Mouse (Mus musculus) spleen, postnatal 14 days (tissue): ENCODE data around the gene Acot6.

Source experiments
- DNase-seq, 2 experiments: peaks; one replicate each; pipeline ENCODE4 v3.0.0; 2021 to 2022; ENCODE audit warnings: low spot score in 2 of 2

Acot6 gene

DNA sequence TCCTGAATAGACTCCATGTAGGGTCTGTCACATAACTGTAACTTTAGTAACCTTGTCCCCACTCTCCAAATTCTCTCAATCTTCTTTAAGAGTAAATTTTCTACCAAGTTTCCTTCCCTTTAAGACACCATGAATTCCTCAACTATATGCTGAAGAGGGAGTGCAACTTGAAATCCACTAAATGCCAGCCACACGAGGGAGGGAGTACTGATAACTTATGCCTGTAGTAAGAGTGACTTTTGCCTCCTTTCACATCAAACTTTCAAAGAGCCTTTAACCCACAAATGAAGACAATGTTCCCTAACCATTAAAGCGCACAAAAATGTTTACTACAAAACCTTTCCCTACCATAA lies 1.0 kb downstream of the Acot6 start:
- no peak for DNase-seq

DNA sequence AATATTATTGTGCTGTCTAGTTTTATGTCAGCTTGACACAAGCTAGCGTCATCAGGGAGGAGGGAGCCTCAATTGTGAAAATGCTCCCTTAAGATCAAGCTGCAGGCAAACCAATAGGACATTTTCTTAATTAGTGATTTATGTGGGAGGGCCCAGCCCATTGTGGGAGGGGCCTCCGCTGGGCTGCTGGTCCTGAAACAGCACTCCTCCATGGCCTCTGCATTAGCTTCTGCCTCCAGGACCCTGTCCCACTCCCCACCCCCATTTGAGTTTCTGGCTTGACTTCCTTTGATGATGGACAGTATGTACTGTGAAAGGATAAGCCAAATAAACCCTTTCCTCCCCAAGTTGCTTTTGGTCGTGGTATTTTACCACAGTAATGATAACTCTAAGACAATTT lies 6.6 kb downstream of the Acot6 start:
- no peak for DNase-seq

DNA sequence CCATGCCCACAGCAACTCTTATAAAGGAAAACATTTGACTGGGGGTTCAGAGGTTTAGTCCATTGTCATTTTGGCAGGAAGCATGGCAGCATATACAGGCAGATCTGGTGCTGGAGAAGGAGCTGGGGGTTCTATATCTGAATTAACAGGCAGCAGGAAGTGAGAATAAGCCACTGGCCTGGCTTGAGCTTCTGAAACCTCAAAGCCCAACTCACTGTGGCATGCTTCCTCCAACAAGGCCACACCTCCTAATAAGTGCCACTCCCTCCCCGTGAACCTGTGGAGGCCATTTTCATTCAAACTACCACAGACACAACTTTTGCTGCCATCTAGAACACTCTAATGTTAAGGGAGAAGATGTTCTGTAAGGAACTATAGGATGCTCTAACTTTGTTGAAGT lies 7.2 kb downstream of the Acot6 start:
- DNase-seq, result no peak

DNA sequence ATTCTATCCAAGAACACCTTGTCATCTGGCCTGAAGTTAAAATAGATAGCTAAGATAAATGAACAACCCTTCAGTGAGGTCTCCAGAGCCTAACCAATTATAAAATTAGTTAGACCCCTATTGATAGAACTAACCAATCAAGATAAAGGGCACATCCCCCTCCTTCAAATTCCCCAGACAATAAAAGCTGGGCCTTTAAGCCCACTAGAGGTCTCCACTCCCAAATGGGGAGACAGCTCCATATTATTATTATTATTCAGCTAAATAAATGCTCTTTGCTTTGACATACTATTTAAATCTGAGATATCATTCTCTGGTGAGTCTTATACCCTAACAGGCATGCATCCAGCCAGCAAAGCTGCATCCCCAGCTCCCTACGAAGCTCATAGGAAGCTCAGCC lies 9.5 kb downstream of the Acot6 start:
- no peak for DNase-seq

DNA sequence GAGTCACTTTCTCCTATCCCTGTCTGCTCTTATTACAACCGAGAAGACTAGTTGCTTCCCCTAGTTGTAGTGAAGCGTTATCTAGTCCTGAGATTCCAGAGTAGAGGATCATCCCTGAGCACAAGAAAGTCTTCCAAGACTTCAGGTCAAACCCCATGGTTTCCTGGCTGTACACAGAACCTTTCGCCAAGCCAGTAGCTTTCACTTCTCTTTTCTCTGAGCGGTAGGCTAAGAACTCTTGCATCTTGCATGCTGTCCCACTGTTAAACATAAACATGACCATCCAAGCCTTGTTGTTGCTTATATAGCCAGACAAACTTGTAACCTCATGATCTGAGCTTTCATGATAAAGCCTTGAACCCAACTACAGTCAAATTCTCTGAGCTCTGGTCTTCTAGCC lies 10.4 kb downstream of the Acot6 start:
- DNase-seq, result no peak

DNA sequence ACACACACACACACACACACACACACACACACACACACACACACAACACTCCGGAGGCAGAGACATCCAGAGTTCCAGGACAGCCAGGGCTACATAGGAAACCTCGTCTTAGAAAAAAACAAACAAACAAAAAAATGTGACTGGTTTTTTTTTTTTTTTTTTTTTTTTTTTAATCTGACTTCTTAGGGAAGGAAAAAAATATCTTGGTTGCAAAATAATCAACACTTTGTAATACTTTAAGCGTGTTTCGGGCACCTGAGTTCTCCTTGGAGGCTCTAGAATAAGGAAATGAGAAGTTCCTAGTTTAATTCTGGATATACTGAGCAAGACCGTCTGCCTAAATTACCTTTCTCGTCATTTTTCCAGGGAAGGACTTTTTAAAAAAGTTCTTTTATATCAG lies 13.2 kb downstream of the Acot6 start:
- DNase-seq, result no peak

DNA sequence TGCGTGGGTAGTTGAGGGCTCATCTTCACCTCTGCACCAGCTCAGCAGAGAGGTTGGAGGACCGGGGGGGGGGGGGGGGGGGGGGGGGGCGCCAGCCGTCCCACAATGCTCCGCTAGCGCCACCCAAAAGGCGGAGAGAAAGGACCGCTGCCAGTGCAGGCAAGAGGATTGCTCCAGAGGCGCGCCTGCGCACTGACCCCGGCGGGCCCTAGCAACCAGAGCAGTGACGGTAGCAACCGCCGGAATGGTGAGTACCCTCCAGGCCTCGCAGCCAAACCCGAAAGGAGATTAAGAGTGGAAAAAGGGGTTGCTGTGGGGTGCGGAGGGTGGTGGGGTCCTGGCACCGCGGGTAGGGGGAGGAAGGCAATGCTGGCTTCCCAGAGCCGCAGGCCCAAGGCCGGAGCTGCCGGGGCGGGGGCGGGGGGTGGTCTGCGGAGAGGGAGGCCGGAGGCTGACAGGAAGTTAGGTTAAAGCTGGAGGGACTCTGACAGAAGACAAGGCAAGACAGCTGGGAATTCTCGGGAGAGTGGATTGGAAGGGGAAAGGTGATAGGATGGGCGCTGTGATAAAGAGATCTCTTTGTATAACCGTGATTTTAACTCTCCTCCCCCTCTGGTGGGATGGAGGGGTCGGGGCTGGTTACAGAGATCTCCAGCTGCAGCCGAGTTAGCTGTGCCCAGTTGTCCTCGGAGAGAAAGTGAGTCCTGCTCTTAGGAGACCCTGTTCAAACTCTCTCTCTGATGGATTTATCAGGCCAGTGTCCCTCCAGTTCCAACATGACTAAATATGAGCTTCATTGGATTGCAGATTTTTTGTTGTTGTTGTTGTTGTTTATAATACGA lies 13.9 kb downstream of the Acot6 start, which contains the start of gene Dnal1:
Gene Dnal1 (plus strand): TSS at position 214 of the 842 bp plus-strand sequence.
- DNase-seq, result peak; percentile 52 to 62

DNA sequence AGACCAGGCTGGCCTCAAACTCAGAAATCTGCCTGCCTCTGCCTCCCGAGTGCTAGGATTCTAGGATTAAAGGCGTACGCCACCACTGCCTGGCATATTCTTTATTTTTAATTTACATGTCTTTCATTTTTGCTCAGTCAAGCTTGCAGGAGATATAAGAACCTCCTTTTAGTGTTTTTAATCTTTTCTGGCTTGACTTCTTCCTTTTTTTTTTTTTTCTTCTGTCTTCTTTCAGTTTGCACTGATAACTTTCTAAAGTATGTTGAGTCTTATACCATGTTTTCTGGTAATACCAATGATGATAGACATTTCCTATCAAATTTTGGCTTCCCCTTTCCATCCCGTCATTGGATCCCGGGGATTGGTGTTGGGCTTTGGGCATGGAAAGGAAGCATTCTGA lies 19.1 kb downstream of the Acot6 start:
- DNase-seq, result no peak

DNA sequence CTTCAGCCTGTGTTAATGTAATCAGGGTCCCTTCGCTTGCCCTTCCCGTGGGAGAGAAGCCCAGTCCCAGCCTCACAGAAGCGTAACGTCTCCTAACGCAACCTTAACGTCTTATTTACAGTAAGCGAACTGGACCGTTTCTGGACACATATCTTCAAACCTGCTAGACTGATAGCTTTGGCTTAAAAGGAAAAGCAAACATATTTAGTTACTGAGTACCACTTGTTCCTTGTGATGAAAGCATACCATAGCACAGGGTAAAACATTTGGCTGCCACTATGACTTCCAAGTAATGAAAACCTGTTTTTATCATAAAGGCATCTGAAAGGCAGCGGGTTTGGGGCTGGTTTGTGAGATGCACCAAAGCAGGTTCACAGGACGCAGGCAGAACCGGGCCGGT lies 25.4 kb downstream of the Acot6 start:
- no peak for DNase-seq

DNA sequence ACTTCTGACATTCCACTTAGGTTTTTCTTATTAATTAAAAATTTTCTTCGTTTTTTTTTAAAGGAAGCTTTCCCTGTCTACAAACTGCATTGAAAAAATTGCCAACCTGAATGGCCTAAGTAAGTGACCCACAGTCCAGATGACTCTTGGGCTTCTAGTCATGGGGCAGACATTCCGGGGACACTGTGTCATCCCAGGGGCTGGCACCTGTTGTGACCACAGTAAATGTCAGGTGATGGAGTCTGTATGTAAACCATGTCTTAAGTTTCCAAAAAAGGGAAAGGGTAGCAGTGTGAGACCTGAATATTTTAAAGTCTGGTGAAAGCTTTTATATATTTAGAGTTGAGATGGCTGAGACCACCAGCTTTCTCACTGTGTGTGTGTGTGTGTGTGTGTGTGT lies 26.4 kb downstream of the Acot6 start:
- no peak for DNase-seq

DNA sequence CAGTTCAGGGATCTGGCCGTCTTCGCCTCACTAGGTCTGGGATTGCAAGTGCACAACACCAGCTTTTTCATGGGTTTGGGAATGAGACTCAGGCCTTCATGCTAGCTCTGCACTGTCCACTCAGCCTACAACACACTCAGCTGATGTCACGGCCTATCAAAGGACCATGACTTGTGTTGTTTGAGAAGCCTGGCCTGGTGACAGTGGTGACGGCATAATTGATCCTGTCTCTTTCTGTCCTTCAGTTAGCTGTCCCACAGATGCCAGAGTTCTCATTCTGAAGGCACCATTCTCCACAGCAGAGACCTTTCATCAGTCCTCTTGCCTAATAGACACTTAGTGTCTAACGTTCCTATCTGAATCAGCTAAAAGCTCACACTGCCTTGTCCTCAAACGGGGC lies 28.1 kb downstream of the Acot6 start:
- DNase-seq, result no peak

DNA sequence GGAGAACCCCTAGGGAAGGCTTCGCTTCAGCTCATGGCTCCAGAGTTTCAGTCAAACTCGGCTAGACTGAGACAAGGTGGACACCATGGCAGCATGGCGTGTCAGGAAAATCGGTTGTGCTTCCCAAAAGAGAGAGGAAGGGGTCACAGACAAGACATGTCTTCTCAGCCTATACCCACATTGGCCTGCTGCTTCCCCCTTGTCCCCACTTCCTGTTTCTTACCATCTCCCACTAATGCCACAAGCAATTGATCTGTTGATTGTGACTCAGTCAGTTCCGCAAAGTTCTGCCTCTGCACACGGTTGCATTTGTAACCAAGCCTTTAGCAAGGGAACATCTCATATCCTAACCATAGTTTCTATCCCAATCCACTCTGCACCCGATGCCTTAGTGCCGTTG lies 29.5 kb downstream of the Acot6 start:
- no peak for DNase-seq

DNA sequence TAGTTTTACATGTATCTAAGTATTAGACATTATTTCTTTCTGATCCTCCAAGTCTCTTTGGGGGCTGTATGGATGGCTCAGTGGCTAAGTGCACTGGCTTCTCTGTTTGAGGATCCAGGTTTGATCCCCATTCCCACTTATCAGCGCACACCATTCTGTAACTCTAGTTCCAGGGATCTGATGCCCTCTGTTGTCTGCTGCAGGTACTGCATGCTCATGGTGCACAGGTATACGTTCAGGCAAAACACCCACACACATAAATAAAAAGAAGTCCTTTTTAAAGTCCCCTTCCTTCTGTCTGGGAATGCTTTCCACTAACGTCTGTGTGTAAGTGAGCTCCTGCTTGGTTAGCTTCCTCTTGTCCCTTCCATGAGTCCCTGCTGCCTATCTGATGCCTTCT lies 31.8 kb downstream of the Acot6 start:
- DNase-seq, result peak in 1 of 2 experiments; percentile 45

DNA sequence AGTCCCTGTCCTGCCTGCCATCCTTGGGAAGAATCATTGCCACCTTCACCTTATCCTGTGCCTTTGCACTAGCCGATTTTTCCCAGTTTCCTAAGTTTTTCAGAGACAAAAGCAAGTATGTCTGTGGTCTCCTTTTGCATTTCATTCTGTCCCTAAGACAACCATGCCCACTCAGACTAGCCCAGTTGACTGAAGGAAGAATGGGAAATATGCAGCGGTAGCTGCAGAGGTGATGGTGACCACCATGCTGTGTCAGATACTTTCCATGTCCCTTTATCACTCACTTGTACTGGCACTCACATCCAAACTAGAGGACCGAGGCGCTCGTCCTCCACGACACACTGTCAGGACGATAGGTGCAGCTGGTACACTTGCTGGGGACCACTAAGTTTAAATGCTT lies 36.7 kb downstream of the Acot6 start:
- DNase-seq, result no peak

DNA sequence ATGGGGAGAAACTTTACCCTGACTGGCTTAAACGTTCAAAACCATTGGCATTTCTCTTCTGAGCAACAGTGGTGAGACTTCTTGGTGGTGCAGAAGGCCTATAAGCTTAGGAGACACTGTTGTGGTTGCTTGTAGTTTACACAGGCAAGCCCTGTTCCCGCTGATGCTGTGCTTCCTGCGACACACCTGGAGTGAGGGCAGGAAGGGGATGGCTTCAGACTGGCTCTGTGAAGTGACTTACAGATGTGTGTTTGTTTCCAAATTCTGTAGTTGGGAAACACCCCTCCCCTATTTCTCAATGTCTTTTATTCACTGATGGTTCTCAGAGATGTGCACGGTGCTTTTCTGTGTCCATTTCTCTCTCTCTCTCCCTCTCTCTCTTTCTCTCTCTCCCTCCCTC lies 39.7 kb downstream of the Acot6 start:
- no peak for DNase-seq

DNA sequence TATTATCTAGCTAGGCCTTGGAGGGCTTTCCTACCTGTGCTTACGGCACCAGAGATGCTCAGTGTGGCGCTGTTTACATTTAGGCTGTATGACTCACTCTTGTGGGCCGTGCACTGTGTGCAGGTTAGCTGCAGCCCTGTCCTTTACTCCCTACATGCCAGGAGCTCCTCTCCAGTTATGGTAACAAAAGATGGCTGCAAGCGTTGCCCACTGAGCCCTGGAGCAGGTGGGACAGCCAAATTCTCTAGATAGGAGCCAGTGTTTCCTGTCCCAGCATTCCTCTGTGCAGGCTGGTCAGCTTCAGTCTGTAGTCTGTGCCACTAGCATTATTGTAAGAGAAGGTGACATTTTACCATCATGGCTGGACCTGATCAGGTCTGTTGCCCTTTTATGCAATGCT lies 40.8 kb downstream of the Acot6 start:
- no peak for DNase-seq

DNA sequence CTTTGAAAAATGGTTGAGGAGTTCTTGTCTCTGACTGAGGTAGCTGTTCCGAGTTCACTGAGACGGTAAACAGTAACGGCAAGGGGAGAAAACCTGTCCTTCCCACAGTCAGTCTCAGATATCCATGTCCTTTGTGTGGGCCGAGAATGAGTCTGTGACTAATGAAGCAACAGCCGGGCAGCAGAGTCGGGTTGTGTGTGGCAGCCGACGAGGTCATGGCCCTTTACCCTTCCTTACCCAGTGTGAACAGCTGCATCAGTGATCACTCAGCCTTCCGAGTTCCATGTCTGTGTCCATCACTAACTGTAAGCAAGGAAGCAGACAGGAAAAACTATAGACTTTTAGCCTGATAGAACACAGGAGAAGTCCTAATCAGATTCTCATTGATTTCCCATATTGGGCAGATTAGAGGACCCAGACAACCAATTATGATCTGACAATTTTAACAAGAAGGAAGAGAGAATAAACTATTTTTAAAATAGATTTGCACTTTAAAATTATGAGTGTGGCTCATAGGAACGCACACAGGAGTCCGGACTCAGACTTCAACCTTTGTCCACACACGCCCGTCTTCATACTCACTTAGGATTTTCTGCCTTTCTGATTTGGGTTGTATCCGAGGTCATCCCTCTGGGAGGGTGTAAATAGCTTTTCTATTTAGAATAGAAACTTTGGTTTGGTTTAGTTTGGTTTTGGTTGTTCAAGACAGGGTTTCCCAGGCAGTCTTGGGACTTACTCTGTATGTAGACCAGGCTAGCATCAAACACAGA lies 42.0 kb downstream of the Acot6 start:
- DNase-seq, result no peak

DNA sequence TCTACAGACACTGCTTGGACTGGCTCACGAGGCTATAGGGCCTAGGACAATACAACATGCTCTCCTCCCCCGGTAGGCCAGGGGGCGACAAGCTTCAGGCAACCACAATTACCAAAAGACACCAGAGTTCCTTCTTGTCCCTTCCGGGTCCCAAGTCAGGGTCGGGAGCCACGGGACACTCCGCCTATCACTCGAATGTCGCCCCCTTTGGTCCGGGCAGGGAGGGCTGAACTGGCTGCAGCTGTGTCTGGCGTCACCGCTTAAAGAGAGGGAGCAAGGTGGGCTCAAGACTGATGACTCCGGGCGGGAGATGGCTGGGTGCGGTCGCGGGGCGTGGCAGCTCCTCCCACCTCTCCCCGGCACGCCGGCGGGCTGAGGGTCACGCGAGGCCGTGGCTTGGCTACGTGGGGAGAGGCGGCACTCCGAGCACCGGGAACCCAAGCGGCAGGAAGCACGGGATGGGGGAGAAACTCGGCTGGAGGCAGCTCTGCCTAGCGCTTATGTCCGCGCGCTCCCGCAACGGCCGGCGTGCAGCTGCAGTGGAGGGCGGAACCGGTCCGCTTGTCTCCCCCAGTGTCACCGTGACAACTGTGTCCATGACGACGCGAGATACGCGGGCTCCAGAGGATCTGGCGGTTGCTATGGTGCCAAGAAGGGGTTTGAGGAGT lies 47.6 kb downstream of the Acot6 start, which contains the start of gene Pnma1:
Gene Pnma1 (minus strand): TSS at position 536 of the 668 bp plus-strand sequence.
- peak; percentile 59 to 69 for DNase-seq

DNA sequence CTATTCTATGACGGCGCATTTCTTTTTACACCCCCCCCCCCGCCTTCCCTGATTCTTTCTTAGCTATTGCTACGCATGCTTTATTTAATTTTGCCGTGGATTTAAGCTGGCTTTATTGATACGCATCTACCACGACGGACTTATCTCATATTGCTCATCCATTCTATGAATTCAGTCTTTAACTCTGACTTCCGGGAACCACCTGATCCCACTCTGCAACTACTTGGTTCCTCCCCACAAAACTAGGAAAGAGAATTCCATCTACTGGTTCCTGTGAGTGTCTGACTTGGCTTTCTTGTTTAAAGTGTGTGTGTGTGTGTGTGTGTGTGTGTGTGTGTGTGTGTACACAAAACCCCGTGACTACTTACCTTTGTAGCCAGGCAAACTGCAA lies 48.2 kb downstream of the Acot6 start:
- no peak for DNase-seq

DNA sequence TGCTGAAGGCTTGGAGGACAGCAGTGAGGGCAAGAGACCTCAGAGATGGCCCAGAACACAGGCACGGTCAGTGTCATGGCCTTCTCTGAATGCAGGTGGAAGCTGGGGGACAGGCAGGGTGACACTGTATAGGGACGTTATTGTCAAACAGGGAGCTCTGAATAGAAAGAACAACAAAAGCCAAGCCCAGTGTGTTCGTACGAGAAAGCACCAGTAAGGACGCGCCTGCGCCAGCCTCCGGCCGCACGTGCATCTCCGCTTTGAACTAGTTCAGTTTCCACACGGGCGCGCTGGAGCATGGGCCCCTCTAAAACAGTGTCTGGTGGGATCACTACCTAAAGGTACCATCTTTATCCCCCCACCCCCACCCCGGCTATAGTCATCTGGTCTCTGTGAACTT lies 49.5 kb downstream of the Acot6 start:
- no peak for DNase-seq

DNA sequence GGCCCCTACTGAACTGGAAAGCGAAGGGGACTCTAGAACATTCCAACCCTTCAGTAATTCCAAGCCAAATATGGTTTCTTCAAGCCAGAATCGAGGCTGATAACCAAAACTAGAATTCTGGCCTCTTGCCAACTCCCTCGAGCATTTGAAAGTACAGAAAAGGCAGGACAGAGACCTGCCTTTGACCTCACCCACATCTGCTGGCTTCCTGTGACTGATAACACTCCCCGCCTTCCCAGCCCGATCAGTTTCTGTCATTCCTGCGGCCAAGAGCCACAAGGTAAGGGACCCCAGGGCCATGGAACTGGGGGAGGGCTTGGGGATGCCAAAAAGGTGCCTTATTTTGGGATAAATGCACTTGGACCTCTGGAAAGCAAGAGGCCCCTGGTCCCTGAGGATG lies 50.5 kb downstream of the Acot6 start:
- DNase-seq, result peak; percentile 56 to 73

DNA sequence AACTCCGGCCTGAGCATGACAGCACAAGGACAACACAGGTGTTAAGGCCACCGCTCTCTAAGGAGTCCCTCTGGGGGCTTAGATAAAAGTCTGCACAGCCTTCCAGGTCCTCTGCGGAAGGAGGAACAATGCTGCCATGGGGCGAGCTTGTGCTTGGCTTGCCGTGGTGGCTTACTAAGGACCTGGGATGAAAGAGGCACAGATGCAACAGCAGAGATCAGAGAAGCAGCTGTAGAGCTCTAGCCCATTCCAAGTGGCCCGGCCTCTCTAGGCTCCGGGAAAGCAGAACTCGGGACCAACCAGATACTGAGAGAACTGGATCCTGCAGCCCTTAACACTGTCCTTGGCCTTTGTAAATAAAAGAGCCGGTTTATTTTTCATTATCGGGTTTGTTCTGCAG lies 51.5 kb downstream of the Acot6 start:
- no peak for DNase-seq
